Mouse (Mus musculus): ENCODE data around the gene Sox6. TPM values are rescaled to one million over a fixed set of nuclear protein-coding genes. Genes with fewer than 3 reads are reported as not detected.

The Sox6 gene
- polyA plus RNA-seq, 1 experiment from 2014 or later = 3.5 TPM

GRCm38 (mm10) chr7:116034282-116034758 is 4.3 kb downstream of the Sox6 start:
- ChIA-PET CTCF (interaction anchor here (1.4 kb wide), 1 partner anchor 667 kb away, joined by 4 read pairs; no protein-coding TSS in a partner anchor), POLR2A (no interaction called here)
- in situ Hi-C loops (cut with MboI; ENCODE audit: low pct_unique_long_range_greater_than_20kb) = loop anchor here (10.0 kb wide), 1 partner anchor 540 kb away; no protein-coding TSS in a partner anchor
- DNase-seq (ENCODE audit: low read depth, low spot score) (no peak), ATAC-seq (peak; percentile 24)
- peaks cover 6% of the 10 kb centered on the region for H3K27me3 ChIP-seq
- TF ChIP-seq CTCF (IDR thresholded peaks at IDR 0.05) = no peak

GRCm38 (mm10) chr7:116033371-116034241 is 5.0 kb downstream of the Sox6 start:
- CTCF ChIA-PET = interaction anchor here (0.8 to 1.4 kb wide), 2 partner anchors 539 to 666 kb away, joined by 3 to 4 read pairs; no protein-coding TSS in a partner anchor
- POLR2A ChIA-PET = no interaction called here
- DNase-seq (ENCODE audit: low read depth, low spot score) = no peak
- peak; percentile 57 for ATAC-seq
- peaks cover 6% of the 10 kb centered on the region for H3K27me3 ChIP-seq
- TF ChIP-seq CTCF (IDR thresholded peaks at IDR 0.05) = no peak
- in situ Hi-C loops (cut with MboI; ENCODE audit: low pct_unique_long_range_greater_than_20kb) = loop anchor here (10.0 kb wide), 1 partner anchor 539 kb away; no protein-coding TSS in a partner anchor

- TF ChIP-seq CTCF (IDR thresholded peaks at IDR 0.05) = no peak
- POLR2A ChIA-PET = no interaction called here
- in situ Hi-C loops (cut with MboI; ENCODE audit: low pct_unique_long_range_greater_than_20kb) = loop anchor here (10.0 kb wide), 1 partner anchor 538 kb away; no protein-coding TSS in a partner anchor
- CTCF ChIA-PET = interaction anchor here (0.8 kb wide), 1 partner anchor 538 kb away, joined by 3 read pairs; no protein-coding TSS in a partner anchor
- peak; percentile 54 for DNase-seq (ENCODE audit: low read depth, low spot score)
- peaks cover 6% of the 10 kb centered on the region for H3K27me3 ChIP-seq
- peak; percentile 29 for ATAC-seq
These were observed 5.8 kb downstream of the Sox6 start for GRCm38 (mm10) chr7:116032596-116033307.

- POLR2A ChIA-PET = no interaction called here
- in situ Hi-C loops (cut with MboI; ENCODE audit: low pct_unique_long_range_greater_than_20kb) = loop anchor here (10.0 kb wide), 1 partner anchor 537 kb away; no protein-coding TSS in a partner anchor
- peaks cover 6% of the 10 kb centered on the region for H3K27me3 ChIP-seq
- CTCF ChIA-PET = no interaction called here
- DNase-seq (ENCODE audit: low read depth, low spot score) (no peak), ATAC-seq (peak; percentile 63)
- TF ChIP-seq CTCF (IDR thresholded peaks at IDR 0.05) = no peak
These were observed 6.6 kb downstream of the Sox6 start for GRCm38 (mm10) chr7:116031718-116032595.

- no peak for ATAC-seq
- CTCF ChIA-PET = no interaction called here
- H3K27me3 ChIP-seq = peaks cover 6% of the 10 kb centered on the region
- no peak for DNase-seq (ENCODE audit: low read depth, low spot score)
- POLR2A ChIA-PET = no interaction called here
- in situ Hi-C loops (cut with MboI; ENCODE audit: low pct_unique_long_range_greater_than_20kb) = loop anchor here (10.0 kb wide), 1 partner anchor 537 kb away; no protein-coding TSS in a partner anchor
- TF ChIP-seq CTCF (IDR thresholded peaks at IDR 0.05) = no peak
These were observed 7.2 kb downstream of the Sox6 start for GRCm38 (mm10) chr7:116031388-116031717.

- ATAC-seq = no peak
- CTCF ChIA-PET = no interaction called here
- DNase-seq (ENCODE audit: low read depth, low spot score) = no peak
- H3K27me3 ChIP-seq = peaks cover 6% of the 10 kb centered on the region
- in situ Hi-C loops (cut with MboI; ENCODE audit: low pct_unique_long_range_greater_than_20kb) = loop anchor here (10.0 kb wide), 1 partner anchor 536 kb away; no protein-coding TSS in a partner anchor
- POLR2A ChIA-PET = interaction anchor here (0.5 kb wide), 1 partner anchor 561 kb away, joined by 9 read pairs; no protein-coding TSS in a partner anchor
- no peak for TF ChIP-seq CTCF (IDR thresholded peaks at IDR 0.05)
These were observed 7.8 kb downstream of the Sox6 start for GRCm38 (mm10) chr7:116030597-116031387.

- peaks cover 6% of the 10 kb centered on the region for H3K27me3 ChIP-seq
- ChIA-PET POLR2A (interaction anchor here (0.5 kb wide), 1 partner anchor 561 kb away, joined by 9 read pairs; no protein-coding TSS in a partner anchor), CTCF (interaction anchor here (0.9 kb wide), 1 partner anchor 608 kb away, joined by 3 read pairs; no protein-coding TSS in a partner anchor)
- in situ Hi-C loops (cut with MboI; ENCODE audit: low pct_unique_long_range_greater_than_20kb) = loop anchor here (10.0 kb wide), 1 partner anchor 535 kb away; no protein-coding TSS in a partner anchor
- no peak for TF ChIP-seq CTCF (IDR thresholded peaks at IDR 0.05)
- ATAC-seq (no peak), DNase-seq (ENCODE audit: low read depth, low spot score) (no peak)
These were observed 8.6 kb downstream of the Sox6 start for GRCm38 (mm10) chr7:116029991-116030390.

GRCm38 (mm10) chr7:116002726-116003125 is 35.9 kb downstream of the Sox6 start:
- no peaks in the 10 kb centered on the region for H3K27me3 ChIP-seq
- TF ChIP-seq CTCF (IDR thresholded peaks at IDR 0.05) = no peak
- ChIA-PET CTCF (no interaction called here), POLR2A (no interaction called here)
- DNase-seq (ENCODE audit: low read depth, low spot score) (no peak), ATAC-seq (no peak)
- in situ Hi-C loops (cut with MboI; ENCODE audit: low pct_unique_long_range_greater_than_20kb) = no loop called here

Measured in Patski (cell line).